Mouse (Mus musculus): ENCODE measurements around the gene Ndufaf2.

Gene Ndufaf2

DNA sequence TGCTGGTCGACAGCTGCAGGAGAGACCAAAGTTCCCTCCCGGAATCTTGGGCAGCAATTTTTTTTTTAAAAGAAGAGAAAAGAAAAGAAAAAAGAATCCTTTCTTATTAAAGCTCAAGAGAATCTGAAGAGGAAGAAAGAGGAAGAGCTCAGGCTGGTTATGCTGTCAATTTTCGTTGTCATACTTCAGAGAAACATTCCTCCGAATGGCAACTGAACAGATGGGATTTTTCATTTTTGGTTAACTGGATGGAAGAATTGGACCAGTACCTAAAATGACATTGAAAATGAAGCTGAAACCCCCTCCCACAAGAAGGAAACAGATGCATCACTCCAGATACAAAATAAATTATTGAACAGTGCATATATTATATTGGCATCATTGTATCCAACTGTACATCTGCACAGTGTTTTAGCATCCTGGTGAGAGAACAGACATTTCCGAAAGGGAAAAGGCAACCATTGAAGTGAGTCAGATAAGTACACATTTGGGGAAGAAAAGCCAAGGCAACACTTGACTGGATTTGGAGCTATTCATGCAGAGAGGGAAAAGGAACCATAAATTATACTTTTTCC lies 19.9 kb downstream of the Ndufaf2 start:
- no peak for DNase-seq (ENCODE audit: low read depth, low spot score)

DNA sequence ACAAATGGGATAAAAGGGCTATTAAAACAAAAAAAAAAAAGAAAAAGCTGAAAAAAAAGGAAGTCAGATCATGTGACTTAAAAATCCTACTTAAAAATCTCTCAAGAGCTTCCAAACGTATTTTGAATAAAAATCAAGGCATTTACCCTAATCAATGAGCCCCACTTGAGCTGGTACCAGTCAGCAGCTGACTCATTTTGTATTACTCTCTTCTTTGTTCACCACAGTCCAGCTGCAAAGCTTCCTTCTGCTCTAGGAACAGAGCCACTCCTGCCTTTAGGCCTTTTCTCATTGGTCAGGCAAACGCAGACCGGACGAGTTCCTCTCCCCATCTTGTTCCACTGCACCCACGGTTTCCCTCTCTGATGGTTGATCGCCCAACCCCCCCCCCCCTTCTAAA lies 22.8 kb downstream of the Ndufaf2 start:
- DNase-seq (ENCODE audit: low read depth, low spot score), result no peak

DNA sequence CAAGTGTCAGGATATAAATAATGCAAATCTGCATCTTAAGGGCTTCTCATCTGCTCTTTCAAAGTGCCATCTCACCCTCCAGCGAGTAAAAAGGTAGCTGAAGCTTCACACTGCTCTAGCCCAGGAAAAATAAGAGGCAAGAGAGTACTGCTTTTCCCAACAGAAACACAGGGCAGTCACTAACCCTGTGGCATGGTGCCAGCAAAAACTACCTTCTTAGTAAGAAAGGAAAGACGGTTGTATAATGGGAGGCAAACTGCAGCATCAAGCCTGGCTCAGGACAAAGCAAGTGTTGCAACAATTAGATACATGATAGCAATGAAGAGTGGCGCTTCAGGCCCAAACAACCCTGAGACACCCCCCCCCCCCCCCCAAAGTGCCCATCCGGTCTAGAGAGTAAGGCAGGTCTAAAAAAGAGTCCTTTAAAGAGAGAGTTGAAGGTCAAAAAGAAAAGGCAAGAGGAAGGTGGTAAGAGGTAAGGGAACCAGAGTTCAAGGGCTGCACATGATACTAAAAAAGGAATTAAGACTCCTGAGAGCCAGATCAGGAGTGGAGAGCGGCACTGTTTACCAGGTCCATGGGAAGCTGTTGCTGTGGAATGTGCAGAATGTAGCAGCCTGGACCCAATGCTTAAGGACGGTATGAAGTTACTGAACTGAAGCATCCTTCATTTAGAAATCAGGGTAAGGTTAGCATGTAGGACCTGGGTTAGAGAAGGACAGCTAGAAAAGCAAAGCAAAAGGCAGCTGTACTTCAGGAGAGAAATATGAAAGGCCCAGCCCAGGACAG lies 26.2 kb downstream of the Ndufaf2 start:
- DNase-seq (ENCODE audit: low read depth, low spot score), result no peak

- no peak for DNase-seq (ENCODE audit: low read depth, low spot score)
Observed at GRCm38 (mm10) chr13:108130737-108131136, 27.7 kb downstream of the Ndufaf2 start.

DNA sequence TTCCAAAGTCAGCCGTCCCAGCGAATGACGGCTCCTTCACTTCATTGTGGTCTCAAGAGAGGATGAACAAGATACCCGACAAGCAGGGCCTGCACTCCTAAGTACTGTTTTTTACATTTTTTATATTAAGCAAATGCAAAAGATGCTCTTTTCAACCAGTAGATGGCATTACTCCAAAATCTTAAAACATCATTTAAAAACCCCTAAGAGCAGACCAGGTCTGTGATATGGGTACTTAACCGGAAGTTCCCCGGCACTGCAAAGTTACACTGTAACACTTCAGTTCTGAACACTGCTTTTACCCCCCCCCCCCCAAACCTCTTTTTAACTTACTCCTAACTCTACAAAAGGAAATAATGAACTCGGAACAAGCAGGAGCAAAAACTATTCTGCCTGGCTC lies 29.4 kb downstream of the Ndufaf2 start:
- DNase-seq (ENCODE audit: low read depth, low spot score), result no peak

GRCm38 (mm10) chr13:108127883-108128282 lies 30.5 kb downstream of the Ndufaf2 start:
- DNase-seq (ENCODE audit: low read depth, low spot score), result no peak

GRCm38 (mm10) chr13:108127130-108127529 lies 31.3 kb downstream of the Ndufaf2 start:
- DNase-seq (ENCODE audit: low read depth, low spot score), result no peak

DNA sequence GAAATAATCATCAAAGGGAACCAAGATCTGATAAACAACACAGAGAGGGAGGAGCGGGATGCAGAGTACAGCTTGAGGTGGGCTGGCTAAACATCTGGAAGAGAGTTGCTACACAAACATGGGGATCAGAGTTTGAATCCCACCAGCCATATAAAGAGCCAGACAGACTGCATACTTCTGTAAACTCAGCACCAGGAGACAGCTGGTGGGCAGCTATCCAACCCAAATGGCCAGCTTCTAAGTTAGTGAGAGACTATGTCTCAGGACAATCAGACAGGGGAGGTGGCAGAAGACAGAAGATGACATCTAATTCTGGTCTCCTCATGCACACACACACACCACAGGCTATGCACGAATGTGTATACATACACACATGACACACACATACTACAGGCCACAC lies 32.2 kb downstream of the Ndufaf2 start:
- no peak for DNase-seq (ENCODE audit: low read depth, low spot score)

DNA sequence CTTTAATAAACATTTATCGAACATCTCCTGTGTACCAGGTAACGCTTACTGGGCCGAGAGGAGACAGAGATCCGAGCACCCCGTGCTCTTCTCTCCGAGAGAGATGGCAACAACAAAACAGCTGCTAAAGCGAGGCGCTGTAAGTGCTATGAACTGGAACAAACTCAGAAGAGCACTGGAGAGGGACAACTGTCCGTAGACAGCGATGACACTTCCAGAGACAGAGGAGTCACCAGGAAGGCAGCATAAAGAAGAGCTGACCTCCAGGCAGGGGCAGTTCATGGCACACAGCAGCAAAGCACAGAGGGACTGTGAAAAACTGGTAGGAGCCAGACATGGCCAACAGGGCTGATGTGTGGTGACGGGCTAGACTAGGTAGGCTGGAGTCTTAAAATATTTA lies 34.3 kb downstream of the Ndufaf2 start:
- DNase-seq (ENCODE audit: low read depth, low spot score), result no peak

DNA sequence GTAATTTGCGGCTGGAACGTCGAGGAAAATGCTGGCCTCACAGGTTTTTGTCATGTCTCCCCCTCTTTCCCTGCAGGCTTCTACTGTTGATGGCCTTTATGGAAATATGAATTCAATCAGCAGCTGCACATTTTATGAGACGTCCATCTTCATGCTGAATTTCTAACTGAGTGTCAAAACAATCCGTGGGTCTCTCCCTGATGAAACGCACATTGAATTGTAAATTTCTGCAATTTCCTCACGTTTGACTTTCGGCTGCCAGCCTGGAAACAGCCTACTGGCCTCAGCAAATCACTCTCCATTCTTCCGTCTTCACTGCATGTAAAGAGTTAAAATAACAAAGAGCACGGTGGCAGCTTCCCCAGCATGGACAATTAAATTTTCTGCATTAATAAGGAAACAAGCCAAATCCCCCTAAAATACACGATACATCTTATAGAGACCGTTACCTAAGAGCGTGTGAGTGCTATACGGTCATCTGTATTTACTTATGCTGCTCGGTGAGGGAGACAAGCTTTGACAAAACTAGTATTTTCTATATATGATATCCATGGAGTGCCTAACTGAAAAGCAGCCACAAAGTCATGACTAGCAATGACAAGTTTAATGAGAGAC lies 35.2 kb downstream of the Ndufaf2 start:
- DNase-seq (ENCODE audit: low read depth, low spot score), result no peak

DNA sequence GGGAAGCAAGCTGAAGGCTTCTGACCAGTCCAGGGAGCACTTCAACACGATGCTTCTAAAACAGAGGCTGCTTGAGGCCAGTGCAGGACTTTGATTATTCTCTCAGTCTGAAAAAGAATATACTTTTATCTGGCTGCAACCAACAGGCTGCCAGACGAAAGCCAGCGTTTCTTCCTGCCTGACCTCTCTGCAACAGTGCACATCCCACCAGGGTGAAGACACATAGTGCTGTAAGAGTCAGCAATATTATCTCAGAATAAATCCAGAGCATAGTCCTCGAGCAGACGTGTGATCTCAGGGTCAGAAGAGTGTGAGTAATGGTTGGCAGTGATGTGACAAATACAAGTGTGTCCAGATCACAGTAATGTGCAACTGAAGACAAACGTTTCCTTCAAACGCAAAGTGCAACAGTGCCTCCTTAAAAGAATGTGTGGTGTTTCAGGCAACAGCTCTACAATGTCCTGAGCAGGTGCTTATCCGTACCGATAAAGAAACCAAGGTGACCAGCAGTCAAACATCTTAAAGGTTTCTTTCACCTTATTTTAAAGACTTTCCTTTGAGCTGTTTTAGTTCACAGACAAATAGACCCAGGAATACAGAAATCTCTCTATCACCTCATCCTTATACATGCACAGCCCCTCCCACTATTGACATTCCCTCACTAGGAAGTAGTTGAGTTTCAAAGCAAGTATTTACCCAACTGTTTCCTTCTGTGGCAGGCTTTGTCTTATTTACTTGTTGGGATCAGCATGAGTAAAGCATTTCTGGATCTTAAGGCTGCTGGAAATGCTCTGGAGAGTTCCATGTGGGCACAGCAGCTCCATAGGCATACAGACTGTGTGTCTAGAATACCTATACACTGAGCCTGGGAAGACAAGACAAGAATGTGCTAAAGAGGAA lies 38.8 kb downstream of the Ndufaf2 start:
- DNase-seq (ENCODE audit: low read depth, low spot score), result peak; percentile 24

- no peak for DNase-seq (ENCODE audit: low read depth, low spot score)
Observed at GRCm38 (mm10) chr13:108118188-108118587, 40.2 kb downstream of the Ndufaf2 start.

- no peak for DNase-seq (ENCODE audit: low read depth, low spot score)
Observed at GRCm38 (mm10) chr13:108117654-108118053, 40.8 kb downstream of the Ndufaf2 start.

GRCm38 (mm10) chr13:108114257-108114656 lies 44.2 kb downstream of the Ndufaf2 start:
- DNase-seq (ENCODE audit: low read depth, low spot score), result no peak

- DNase-seq (ENCODE audit: low read depth, low spot score), result no peak
Observed at GRCm38 (mm10) chr13:108113536-108113935, 44.9 kb downstream of the Ndufaf2 start.

GRCm38 (mm10) chr13:108110929-108111328 lies 47.5 kb downstream of the Ndufaf2 start:
- no peak for DNase-seq (ENCODE audit: low read depth, low spot score)

DNA sequence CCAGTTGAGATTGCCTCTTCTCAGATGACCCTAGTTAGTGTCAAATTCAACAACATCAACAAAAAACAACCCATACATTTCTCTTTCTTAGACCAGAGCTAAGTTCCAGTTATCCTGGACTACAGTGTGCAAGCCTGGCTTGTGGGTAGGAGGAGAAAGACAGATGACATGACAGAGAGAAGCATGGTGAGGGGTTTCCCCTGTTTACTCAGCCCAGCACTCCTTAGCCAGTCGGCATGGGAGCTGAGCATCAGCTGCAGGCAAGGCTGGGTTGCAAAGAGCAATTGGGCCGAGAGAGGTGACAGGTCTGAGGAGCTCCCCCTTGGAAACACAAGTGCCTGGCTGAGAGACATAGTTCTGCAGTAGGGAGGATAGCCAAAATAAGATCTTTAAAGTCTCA lies 57.7 kb downstream of the Ndufaf2 start:
- DNase-seq (ENCODE audit: low read depth, low spot score), result no peak

DNA sequence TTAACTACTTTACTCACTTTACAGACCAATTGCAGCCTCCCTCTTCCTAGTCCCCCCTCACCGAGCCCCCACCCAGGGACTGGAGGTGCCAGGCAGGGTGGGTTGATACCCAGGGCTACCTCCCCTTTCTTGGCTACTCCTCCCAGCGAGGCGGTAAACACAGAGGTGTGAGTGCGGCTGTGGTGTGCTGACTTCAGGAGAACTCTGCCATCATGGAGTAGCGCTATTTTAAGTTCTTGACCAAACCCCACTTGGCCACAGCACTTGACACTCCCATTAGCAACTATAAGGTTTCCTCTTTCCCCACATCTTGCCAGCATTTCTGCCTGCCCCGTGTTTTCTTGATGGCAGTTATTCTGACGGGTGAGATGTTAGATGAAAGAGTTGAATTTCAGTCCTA lies 62.0 kb downstream of the Ndufaf2 start:
- no peak for DNase-seq (ENCODE audit: low read depth, low spot score)

GRCm38 (mm10) chr13:108095617-108096016 lies 62.8 kb downstream of the Ndufaf2 start:
- DNase-seq (ENCODE audit: low read depth, low spot score), result no peak

DNA sequence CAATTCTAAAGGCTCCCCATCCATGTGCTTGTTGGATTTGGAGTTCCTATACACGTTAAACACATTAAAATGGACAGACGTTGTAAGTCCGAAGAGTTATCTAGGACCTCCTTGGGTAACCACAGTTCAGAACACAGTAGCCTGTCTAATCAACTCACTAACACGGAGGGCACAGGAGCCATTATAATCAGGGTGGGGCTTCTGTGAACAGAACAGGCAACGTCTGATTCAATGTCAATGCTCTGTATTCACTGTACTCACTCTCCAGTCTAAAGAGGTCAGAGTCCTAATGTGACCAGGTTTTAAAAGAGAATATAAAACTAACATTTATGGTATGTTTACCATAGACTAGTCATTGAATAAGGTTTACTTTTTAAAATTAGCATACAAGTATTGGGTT lies 63.7 kb downstream of the Ndufaf2 start:
- DNase-seq (ENCODE audit: low read depth, low spot score), result no peak

DNA sequence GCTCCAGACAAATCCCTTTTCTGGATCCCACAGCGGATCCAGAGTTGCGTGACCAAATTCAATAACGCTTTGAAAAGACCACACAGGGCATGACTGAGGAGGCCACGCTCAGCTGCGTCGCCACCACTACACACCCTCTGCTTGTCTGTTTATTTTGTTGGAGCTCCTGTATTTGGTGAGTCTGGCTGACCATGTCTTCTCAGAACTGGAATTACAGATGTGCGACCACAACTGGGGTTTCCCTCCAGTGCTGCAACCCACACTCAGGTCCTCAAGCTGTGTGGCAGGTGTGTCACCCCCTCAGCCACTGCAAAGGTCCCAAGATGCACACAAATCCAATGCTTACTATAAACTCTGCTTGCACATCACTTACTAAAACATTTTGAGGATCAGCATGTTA lies 66.1 kb downstream of the Ndufaf2 start:
- DNase-seq (ENCODE audit: low read depth, low spot score), result no peak

- DNase-seq (ENCODE audit: low read depth, low spot score), result no peak
Observed at GRCm38 (mm10) chr13:108086724-108087123, 71.7 kb downstream of the Ndufaf2 start.
